Mouse (Mus musculus): ENCODE results near the gene Abl1. TPM values are rescaled to one million over a fixed set of nuclear protein-coding genes. Genes with fewer than 3 reads are reported as not detected.

Abl1 gene
- total and polyA plus RNA-seq, 2 experiments from 2014 or later = 14.5 to 69.3 TPM

DNA sequence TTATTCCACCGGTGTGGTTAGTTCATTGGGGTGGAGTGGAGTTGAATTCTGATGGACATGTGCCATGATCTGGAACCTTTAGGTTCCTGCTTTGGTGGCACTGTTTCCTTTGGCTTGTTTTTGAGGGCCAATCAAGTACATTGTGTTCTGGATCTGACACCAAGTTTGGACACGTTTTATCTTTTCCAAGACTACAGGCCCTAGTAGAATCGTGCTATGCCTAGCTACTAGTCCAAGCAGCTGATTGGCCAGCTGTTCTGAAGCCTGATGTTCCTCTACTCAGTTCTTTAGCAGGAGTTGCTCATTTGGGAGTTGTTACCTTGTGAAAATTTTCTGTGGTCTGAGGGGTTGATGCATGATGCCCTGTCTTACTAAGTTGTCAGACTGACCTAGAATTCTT lies 25.6 kb downstream of the Abl1 start:
- H3K4me3 ChIP-seq (ENCODE audit: low read depth, low read length) = no peak overlapping the region
- TF ChIP-seq EP300 (IDR thresholded peaks at IDR 0.05; ENCODE audit: low read depth) (no peak), CTCF (IDR thresholded peaks at IDR 0.05; ENCODE audit: low read depth) (no peak)
- H3K27me3 ChIP-seq (ENCODE audit: control insufficient read depth, insufficient read depth, low read length) = no peaks in the 10 kb centered on the region
- H3K4me1 ChIP-seq (ENCODE audit: control insufficient read depth, insufficient read depth) = peaks cover 6% of the 10 kb centered on the region; the same call in 1 of the 2 replicates
- DNase-seq (ENCODE audit: low spot score) = no peak
- ATAC-seq (ENCODE audit: insufficient read depth, low read depth) = no peak
- no peak overlapping the region for H3K27ac ChIP-seq (ENCODE audit: low read depth)
- H3K9me3 ChIP-seq (replicated peaks; ENCODE audit: control insufficient read depth, low read length) = no peaks in the 10 kb centered on the region
- 56% methylated on average over 3 of the region's 3 CpGs for WGBS
- H3K4me2 ChIP-seq (ENCODE audit: low read depth, low read length) = no peak overlapping the region
- no peaks in the 10 kb centered on the region for H3K36me3 ChIP-seq (replicated peaks; ENCODE audit: control insufficient read depth, insufficient read depth, low read length)
- no peak overlapping the region for H3K9ac ChIP-seq (replicated peaks; ENCODE audit: low read depth, low read length)

- no peaks in the 10 kb centered on the region for H3K27me3 ChIP-seq (ENCODE audit: control insufficient read depth, insufficient read depth, low read length)
These were observed 26.6 kb downstream of the Abl1 start for GRCm38 (mm10) chr2:31714780-31715179.

GRCm38 (mm10) chr2:31715985-31716384 lies 27.8 kb downstream of the Abl1 start:
- no peaks in the 10 kb centered on the region for H3K36me3 ChIP-seq (replicated peaks; ENCODE audit: control insufficient read depth, insufficient read depth, low read length)
- no peak overlapping the region for H3K9ac ChIP-seq (replicated peaks; ENCODE audit: low read depth, low read length)
- H3K4me3 ChIP-seq (ENCODE audit: low read depth, low read length) = no peak overlapping the region
- DNase-seq (ENCODE audit: low spot score) = no peak
- no peaks in the 10 kb centered on the region for H3K27me3 ChIP-seq (ENCODE audit: control insufficient read depth, insufficient read depth, low read length)
- H3K4me2 ChIP-seq (ENCODE audit: low read depth, low read length) = no peak overlapping the region
- TF ChIP-seq EP300 (IDR thresholded peaks at IDR 0.05; ENCODE audit: low read depth) (no peak), CTCF (IDR thresholded peaks at IDR 0.05; ENCODE audit: low read depth) (no peak)
- H3K27ac ChIP-seq (ENCODE audit: low read depth) = no peak overlapping the region
- no peaks in the 10 kb centered on the region for H3K9me3 ChIP-seq (replicated peaks; ENCODE audit: control insufficient read depth, low read length)
- H3K4me1 ChIP-seq (ENCODE audit: control insufficient read depth, insufficient read depth) = peaks cover 6% of the 10 kb centered on the region; the same call in 1 of the 2 replicates
- 38% methylated on average over 7 of the region's 7 CpGs for WGBS
- ATAC-seq (ENCODE audit: insufficient read depth, low read depth) = 0 out of 2 replicates have a peak, but pooled peaks have one; percentile 17

More at GRCm38 (mm10) chr2:31714780-31715179, 26.6 kb downstream of the Abl1 start:
- H3K9ac ChIP-seq (replicated peaks; ENCODE audit: low read depth, low read length) = no peak overlapping the region
- no peak overlapping the region for H3K4me3 ChIP-seq (ENCODE audit: low read depth, low read length)
- WGBS = 90% methylated on average over 4 of the region's 4 CpGs
- ATAC-seq (ENCODE audit: insufficient read depth, low read depth) = no peak
- H3K36me3 ChIP-seq (replicated peaks; ENCODE audit: control insufficient read depth, insufficient read depth, low read length) = no peaks in the 10 kb centered on the region
- H3K27ac ChIP-seq (ENCODE audit: low read depth) = no peak overlapping the region
- no peak overlapping the region for H3K4me2 ChIP-seq (ENCODE audit: low read depth, low read length)
- DNase-seq (ENCODE audit: low spot score) = no peak
- TF ChIP-seq EP300 (IDR thresholded peaks at IDR 0.05; ENCODE audit: low read depth) (no peak), CTCF (IDR thresholded peaks at IDR 0.05; ENCODE audit: low read depth) (no peak)
- no peaks in the 10 kb centered on the region for H3K9me3 ChIP-seq (replicated peaks; ENCODE audit: control insufficient read depth, low read length)
- H3K4me1 ChIP-seq (ENCODE audit: control insufficient read depth, insufficient read depth) = peaks cover 6% of the 10 kb centered on the region; the same call in 1 of the 2 replicates

GRCm38 (mm10) chr2:31719202-31719880 lies 31.2 kb downstream of the Abl1 start:
- H3K36me3 ChIP-seq (replicated peaks; ENCODE audit: control insufficient read depth, insufficient read depth, low read length) = no peaks in the 10 kb centered on the region
- H3K27ac ChIP-seq (ENCODE audit: low read depth) = no peak overlapping the region
- H3K4me1 ChIP-seq (ENCODE audit: control insufficient read depth, insufficient read depth) = peaks cover 6% of the 10 kb centered on the region; the same call in 1 of the 2 replicates
- ATAC-seq (ENCODE audit: insufficient read depth, low read depth) = no peak
- H3K4me2 ChIP-seq (ENCODE audit: low read depth, low read length) = no peak overlapping the region
- H3K4me3 ChIP-seq (ENCODE audit: low read depth, low read length) = no peak overlapping the region
- WGBS = 88% methylated on average over 6 of the region's 6 CpGs
- H3K27me3 ChIP-seq (ENCODE audit: control insufficient read depth, insufficient read depth, low read length) = no peaks in the 10 kb centered on the region
- no peak for DNase-seq (ENCODE audit: low spot score)
- H3K9ac ChIP-seq (replicated peaks; ENCODE audit: low read depth, low read length) = no peak overlapping the region
- TF ChIP-seq EP300 (IDR thresholded peaks at IDR 0.05; ENCODE audit: low read depth) = no peak
- no peak for TF ChIP-seq CTCF (IDR thresholded peaks at IDR 0.05; ENCODE audit: low read depth)
- no peaks in the 10 kb centered on the region for H3K9me3 ChIP-seq (replicated peaks; ENCODE audit: control insufficient read depth, low read length)

- Histone ChIP-seq H3K9ac (replicated peaks; ENCODE audit: low read depth, low read length) (no peak overlapping the region), H3K9me3 (replicated peaks; ENCODE audit: control insufficient read depth, low read length) (no peaks in the 10 kb centered on the region), H3K4me3 (ENCODE audit: low read depth, low read length) (no peak overlapping the region), H3K4me2 (ENCODE audit: low read depth, low read length) (no peak overlapping the region), H3K36me3 (replicated peaks; ENCODE audit: control insufficient read depth, insufficient read depth, low read length) (no peaks in the 10 kb centered on the region), H3K4me1 (ENCODE audit: control insufficient read depth, insufficient read depth) (peaks cover 6% of the 10 kb centered on the region; the same call in 1 of the 2 replicates), H3K27me3 (ENCODE audit: control insufficient read depth, insufficient read depth, low read length) (no peaks in the 10 kb centered on the region), H3K27ac (ENCODE audit: low read depth) (no peak overlapping the region)
- no peak for ATAC-seq (ENCODE audit: insufficient read depth, low read depth)
- WGBS = 68% methylated on average over 2 of the region's 2 CpGs
- DNase-seq (ENCODE audit: low spot score) = no peak
- TF ChIP-seq CTCF (IDR thresholded peaks at IDR 0.05; ENCODE audit: low read depth) = no peak
- TF ChIP-seq EP300 (IDR thresholded peaks at IDR 0.05; ENCODE audit: low read depth) = no peak
These were observed 31.8 kb downstream of the Abl1 start for GRCm38 (mm10) chr2:31719944-31720343.
